In the genomic region with DNA sequence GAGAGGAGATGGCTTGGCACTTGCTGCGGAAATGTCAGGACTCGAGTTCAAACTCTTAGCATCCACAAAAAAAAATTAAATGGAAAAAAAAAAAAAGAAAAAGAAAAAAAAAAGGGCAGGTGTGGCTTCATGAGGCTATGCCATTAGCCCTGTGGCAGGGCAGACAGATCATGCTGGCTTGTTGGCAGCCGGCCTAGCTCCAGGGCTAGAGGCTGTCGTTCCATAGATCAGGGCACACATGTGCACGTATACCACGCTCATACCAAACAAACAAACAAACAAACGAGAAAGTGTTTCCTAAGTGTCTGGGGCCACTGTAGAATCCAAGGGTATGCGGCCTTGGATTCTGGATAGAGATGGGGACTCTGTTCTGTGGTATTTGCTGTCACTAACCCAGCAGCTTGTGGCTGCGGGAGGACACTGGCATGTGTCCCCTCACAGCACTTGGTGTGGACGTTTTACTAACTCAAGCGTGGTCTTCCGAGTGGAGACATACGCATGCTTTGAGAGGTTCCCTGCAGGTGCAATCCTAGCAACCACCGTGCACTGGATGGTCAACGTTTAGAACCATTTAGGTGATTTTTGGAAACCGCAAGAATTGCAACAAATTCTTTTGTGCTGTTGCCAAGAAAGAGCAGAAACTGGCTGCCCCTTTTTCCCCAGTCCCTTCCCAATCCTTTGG, we compare ENCODE assay signal across 15 mouse cellular contexts.
DNase-seq lines count a peak whose midpoint lies in the region; ATAC-seq and TF ChIP-seq lines count a peak whose summit lies in the region.
"Had no signal": no experiment of that assay in that cellular context is flagged by ENCODE, and none has a peak within 500 bp of the region (broad histone marks: within the 10 kb centered on the region; RNA-seq: fewer than 3 reads in every experiment).

No protein-coding gene starts in this region.

- peaks cover 23% of the 10 kb centered on the region for H3K36me3 ChIP-seq in midbrain, embryonic 11.5 days (ENCODE audit: control insufficient read depth, insufficient read depth, low read length)
- peaks cover 50% of the 10 kb centered on the region for H3K36me3 ChIP-seq in midbrain, embryonic 13.5 days
- H3K36me3 ChIP-seq in limb, embryonic 12.5 days, result peaks cover 53% of the 10 kb centered on the region
- H3K36me3 ChIP-seq in thymus, adult 2 months (ENCODE audit: control insufficient read depth, insufficient read depth, low read length), result peaks cover 51% of the 10 kb centered on the region

- no peak overlapping the region for H3K4me3 ChIP-seq in midbrain, embryonic 11.5 days (ENCODE audit: low read depth, low read length)
- H3K4me3 ChIP-seq in midbrain, embryonic 13.5 days (replicated peaks), result no peak overlapping the region
- no peak overlapping the region for H3K4me3 ChIP-seq in limb, embryonic 12.5 days (replicated peaks)
- no peak overlapping the region for H3K4me3 ChIP-seq in thymus, adult 2 months (ENCODE audit: control insufficient read depth, insufficient read depth, low read length)
- H3K4me3 ChIP-seq: embryonic facial prominence, embryonic 13.5 days; gastrocnemius, adult 2 months; midbrain, embryonic 15.5 days had no signal

- TF ChIP-seq CTCF in thymus, adult 2 months (IDR thresholded peaks at IDR 0.05; ENCODE audit: borderline replicate concordance, control insufficient read depth, extremely low read depth, insufficient read depth, low read length, poor library complexity), result no peak

- no peaks in the 10 kb centered on the region for H3K9me3 ChIP-seq in midbrain, embryonic 11.5 days (ENCODE audit: control insufficient read depth, low read length)
- H3K9me3 ChIP-seq in midbrain, embryonic 13.5 days, result no peaks in the 10 kb centered on the region
- H3K9me3 ChIP-seq in limb, embryonic 12.5 days, result no peaks in the 10 kb centered on the region
- H3K9me3 ChIP-seq: embryonic facial prominence, embryonic 13.5 days; midbrain, embryonic 15.5 days had no signal

- H3K4me2 ChIP-seq in midbrain, embryonic 11.5 days, result no peak overlapping the region
- H3K4me2 ChIP-seq in midbrain, embryonic 13.5 days (replicated peaks), result no peak overlapping the region
- no peak overlapping the region for H3K4me2 ChIP-seq in limb, embryonic 12.5 days
- H3K4me2 ChIP-seq: embryonic facial prominence, embryonic 13.5 days; heart, embryonic 11.5 days; midbrain, embryonic 15.5 days had no signal

- DNase-seq in midbrain, embryonic 11.5 days (ENCODE audit: low spot score, missing footprints), result peak; percentile 88
- peak; percentile 50 for DNase-seq in cerebellum, adult 11 months
- peak; percentile 70 to 76 for DNase-seq in cerebellum, postnatal 36 days
- no peak for DNase-seq in thymus, adult 2 months
- no peak for DNase-seq in gastrocnemius, postnatal 10 days
- no peak for DNase-seq in heart, postnatal 25 days (ENCODE audit: low spot score)
- DNase-seq: adrenal gland, postnatal 25 days; gastrocnemius, adult 2 months; lung, adult 2 months; spleen, adult 18-20 months had no signal

- no peaks in the 10 kb centered on the region for H3K27me3 ChIP-seq in midbrain, embryonic 11.5 days (ENCODE audit: control insufficient read depth, insufficient read depth, low read length)
- no peaks in the 10 kb centered on the region for H3K27me3 ChIP-seq in midbrain, embryonic 13.5 days
- H3K27me3 ChIP-seq in limb, embryonic 12.5 days, result no peaks in the 10 kb centered on the region
- H3K27me3 ChIP-seq in thymus, adult 2 months (ENCODE audit: control insufficient read depth, insufficient read depth, low read length), result no peaks in the 10 kb centered on the region
- H3K27me3 ChIP-seq: embryonic facial prominence, embryonic 13.5 days; midbrain, embryonic 15.5 days had no signal

- intact Hi-C loops in heart, postnatal 25 days (cut with DNase I), result no loop called here

- H3K4me1 ChIP-seq in midbrain, embryonic 11.5 days (ENCODE audit: control insufficient read depth, insufficient read depth, low read length), result peaks cover 5% of the 10 kb centered on the region; the same call in 1 of the 2 replicates
- H3K4me1 ChIP-seq in midbrain, embryonic 13.5 days (replicated peaks), result peaks cover 31% of the 10 kb centered on the region
- peaks cover 70% of the 10 kb centered on the region for H3K4me1 ChIP-seq in limb, embryonic 12.5 days (replicated peaks)
- H3K4me1 ChIP-seq in thymus, adult 2 months (replicated peaks; ENCODE audit: control insufficient read depth, insufficient read depth, low read length), result no peaks in the 10 kb centered on the region

- ATAC-seq in midbrain, embryonic 11.5 days (ENCODE audit: low FRiP score), result no peak
- no peak for ATAC-seq in midbrain, embryonic 13.5 days
- no peak for ATAC-seq in limb, embryonic 12.5 days (ENCODE audit: insufficient number of reproducible peaks, insufficient read depth, low FRiP score, low TSS enrichment, low read depth)

- no peak overlapping the region for H3K9ac ChIP-seq in midbrain, embryonic 11.5 days (ENCODE audit: low read length)
- no peak overlapping the region for H3K9ac ChIP-seq in midbrain, embryonic 13.5 days (replicated peaks)
- H3K9ac ChIP-seq in limb, embryonic 12.5 days (replicated peaks), result no peak overlapping the region
- H3K9ac ChIP-seq: embryonic facial prominence, embryonic 13.5 days; midbrain, embryonic 15.5 days had no signal

- WGBS in midbrain, embryonic 11.5 days, result 91% methylated on average over 16 of the region's 16 CpGs
- 86% methylated on average over 16 of the region's 16 CpGs for WGBS in midbrain, embryonic 13.5 days
- 71% methylated on average over 16 of the region's 16 CpGs for WGBS in limb, embryonic 12.5 days
- WGBS in thymus, adult 2 months, result 94% methylated on average over 16 of the region's 16 CpGs

- no peak overlapping the region for H3K27ac ChIP-seq in midbrain, embryonic 11.5 days (ENCODE audit: low read depth, low read length)
- no peak overlapping the region; the same call in 1 of the 2 replicates for H3K27ac ChIP-seq in midbrain, embryonic 13.5 days
- H3K27ac ChIP-seq in limb, embryonic 12.5 days, result peak overlapping the region; percentile 72
- no peak overlapping the region for H3K27ac ChIP-seq in thymus, adult 2 months (ENCODE audit: control insufficient read depth, insufficient read depth, low read length)
- H3K27ac ChIP-seq: embryonic facial prominence, embryonic 13.5 days; gastrocnemius, adult 2 months; midbrain, embryonic 15.5 days had no signal

- TF ChIP-seq POLR2A in thymus, adult 2 months (IDR thresholded peaks at IDR 0.05; ENCODE audit: control insufficient read depth, extremely low read depth, insufficient read depth, low read length, poor library complexity), result no peak

Comparison
In these comparisons a context has a peak if more than half of its experiments do, and no peak if none do; other contexts are left out.
1. DNase-seq: peak in midbrain, embryonic 11.5 days (single experiment), cerebellum, adult 11 months (single experiment) and cerebellum, postnatal 36 days (2 of 2); none in thymus, adult 2 months (single experiment), gastrocnemius, postnatal 10 days (single experiment) and heart, postnatal 25 days (single experiment).